Mouse (Mus musculus): ENCODE data around the gene Fgd3.
A peak's percentile ranks its signal among the peaks of the same experiment; 100 is the strongest.

Gene Fgd3

DNA sequence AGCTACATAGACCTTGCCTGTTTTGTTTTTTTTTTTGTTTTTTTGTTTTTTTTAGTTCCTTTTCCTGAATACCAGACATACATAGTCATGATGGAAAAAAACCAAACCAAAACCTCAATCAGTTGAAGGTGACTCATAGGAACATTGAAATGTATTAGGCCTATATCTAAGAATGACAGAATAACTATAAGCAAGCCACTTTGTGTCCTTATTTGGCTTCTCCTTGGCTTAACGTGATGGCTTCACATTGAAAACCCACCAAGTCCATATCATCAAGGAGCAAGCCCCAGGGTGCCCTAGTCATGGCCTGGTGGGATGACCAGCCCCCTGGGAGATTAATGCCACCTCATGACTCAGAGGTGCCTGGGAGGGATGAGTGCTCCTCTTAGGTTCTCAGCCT lies 19.3 kb downstream of the Fgd3 start:
- no peak for DNase-seq

DNA sequence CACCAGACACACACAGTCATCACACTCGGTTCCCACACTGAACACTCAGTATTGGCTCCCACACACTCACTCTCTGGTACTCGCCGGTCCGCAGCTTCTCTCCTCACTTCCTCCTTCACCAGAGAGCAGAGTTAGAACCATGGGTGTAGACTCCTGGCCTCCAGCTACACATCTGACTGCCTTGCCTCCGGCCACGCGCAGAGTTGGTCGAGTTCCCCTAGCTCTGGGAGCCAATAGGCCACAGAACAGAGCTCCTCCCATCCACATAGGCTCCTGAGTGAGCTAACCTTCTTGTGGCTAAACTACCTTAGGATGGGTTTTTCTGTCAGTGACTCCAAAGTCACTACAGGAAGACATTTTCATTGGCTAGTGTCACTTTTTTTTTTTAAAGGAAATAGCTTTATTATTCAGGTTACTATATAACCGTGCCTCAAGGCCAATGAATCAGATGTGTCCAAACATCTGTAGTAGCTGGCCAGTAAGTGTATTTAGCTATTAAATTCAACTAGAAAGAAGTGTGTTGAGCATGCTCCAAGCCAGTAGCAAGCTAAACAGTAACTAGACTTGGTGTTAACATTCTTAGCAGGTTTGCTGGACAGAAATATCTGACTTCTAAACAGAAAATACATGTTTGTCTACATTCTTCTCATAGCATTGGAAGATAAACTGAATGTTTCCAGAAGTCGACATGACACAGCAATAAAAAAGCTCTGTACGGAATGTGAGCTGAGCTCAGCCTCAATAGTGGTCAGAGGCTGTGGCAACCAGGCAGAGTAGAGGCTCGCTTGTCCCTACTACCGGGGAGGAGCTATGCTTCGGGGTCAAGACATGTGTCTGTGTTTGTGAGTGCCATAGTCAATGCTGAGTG lies 21.4 kb downstream of the Fgd3 start:
- DNase-seq, result no peak

DNA sequence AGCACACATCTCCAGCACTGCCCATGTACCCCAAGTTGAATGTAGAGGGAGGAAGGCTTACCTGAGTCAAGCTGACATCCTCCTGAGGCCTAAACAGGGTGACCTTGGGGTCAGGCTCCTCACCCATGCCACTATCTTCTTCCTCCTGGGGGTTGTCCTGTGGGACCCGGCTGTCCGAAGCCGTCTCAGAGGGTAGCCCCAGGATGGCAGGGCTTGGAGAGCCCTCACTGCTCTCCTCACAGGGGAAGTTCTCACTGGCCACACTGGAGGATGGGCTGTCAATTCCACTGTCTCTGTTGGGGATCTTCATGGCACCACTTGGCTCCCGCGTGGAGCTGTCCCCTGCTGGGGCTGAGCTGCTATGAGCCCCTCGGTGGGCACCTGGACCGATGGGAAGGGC lies 23.8 kb downstream of the Fgd3 start:
- DNase-seq, result no peak

DNA sequence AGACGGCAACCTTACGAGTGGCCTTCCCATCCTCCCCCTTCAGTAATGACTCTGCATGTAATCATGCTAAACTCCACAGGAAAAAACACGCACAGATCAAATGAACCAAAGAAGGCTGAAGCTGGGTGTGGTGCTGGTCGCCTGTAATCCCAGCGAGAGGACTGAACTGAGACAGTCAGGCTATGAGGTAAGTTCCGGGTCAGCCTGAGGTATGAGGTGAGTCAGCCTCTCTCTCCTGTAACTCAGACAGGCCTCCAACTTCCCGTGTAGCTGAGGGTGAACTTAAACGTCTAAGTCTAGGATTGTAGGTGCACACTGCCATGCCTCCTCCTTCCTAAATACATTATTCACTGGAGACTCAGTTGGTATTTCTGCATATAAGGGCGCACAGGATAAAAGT lies 26.0 kb downstream of the Fgd3 start:
- no peak for DNase-seq

DNA sequence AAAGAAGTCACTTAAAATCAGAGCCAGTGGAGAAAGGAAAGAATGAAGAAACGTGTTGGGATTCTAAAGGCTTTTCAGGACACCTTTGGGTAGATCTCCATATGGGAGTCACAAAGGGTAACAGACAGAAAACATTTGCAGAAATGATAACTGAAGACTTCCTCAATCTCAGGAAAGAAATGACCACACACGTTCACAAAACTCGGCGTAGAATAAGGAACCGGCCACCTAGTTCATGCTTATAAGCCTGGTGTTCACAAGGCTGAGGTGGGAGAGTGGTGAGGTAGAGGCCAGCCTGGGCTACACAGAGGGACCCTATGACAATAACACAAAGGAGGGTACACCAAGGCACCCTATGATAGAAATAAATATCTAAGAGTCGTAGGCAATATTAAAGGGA lies 28.2 kb downstream of the Fgd3 start:
- DNase-seq, result no peak

DNA sequence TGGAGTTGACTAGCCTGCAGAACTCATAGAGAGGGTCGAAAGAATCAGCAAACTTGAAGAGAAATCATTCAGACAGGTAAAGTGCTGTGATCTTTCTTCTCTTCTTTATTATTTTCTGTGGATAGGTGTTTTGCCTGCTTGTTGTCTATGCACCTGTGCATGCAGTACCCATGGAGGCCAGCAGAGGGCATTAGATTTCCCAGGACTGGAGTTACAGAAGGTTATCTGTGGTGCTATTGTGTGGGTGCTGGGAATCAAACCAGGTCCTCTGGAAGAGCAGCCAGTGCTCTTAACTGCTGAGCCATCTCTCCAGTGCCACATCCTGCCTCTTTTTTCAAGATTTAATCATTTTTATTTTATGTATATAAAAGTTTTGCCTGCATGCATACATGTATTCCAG lies 28.7 kb downstream of the Fgd3 start:
- DNase-seq, result peak; percentile 68

DNA sequence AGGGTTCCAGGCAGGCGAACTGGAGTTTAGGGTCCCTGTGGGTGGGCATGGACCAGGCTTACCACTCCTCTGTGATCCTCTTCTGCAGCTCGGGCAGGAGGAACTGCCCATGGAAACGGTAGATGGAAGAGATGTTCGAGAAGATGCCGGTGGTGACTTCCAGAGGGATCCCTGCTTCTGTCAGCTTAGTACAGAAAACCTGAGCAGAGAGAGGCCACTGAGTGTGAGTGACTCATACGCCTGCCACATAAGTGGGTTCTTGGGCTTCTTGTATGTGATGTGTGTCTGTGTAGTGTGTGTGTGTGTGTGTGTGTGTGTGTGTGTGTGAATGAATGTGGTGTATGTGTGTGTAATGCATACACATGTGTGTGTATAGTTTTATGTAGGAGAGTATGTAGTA lies 32.9 kb downstream of the Fgd3 start:
- no peak for DNase-seq

DNA sequence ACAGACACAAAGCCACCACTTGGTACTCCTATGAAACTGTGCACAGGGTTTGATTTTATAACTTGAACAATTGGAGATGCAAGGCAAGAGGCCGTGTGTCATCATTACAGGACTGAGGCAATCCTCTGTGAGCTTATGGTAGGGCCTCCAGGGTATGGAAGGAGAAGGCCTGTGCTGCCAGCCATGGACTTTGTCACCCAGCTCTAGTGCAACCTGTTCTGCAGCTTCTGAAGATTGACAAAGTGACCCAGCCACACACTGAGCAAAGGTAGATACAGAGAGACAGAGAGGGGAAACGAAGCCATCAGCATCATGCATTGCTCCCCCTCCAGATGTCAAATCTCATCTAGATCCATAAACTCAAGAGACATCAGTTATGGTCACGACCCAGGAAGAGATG lies 33.4 kb downstream of the Fgd3 start:
- DNase-seq, result no peak

DNA sequence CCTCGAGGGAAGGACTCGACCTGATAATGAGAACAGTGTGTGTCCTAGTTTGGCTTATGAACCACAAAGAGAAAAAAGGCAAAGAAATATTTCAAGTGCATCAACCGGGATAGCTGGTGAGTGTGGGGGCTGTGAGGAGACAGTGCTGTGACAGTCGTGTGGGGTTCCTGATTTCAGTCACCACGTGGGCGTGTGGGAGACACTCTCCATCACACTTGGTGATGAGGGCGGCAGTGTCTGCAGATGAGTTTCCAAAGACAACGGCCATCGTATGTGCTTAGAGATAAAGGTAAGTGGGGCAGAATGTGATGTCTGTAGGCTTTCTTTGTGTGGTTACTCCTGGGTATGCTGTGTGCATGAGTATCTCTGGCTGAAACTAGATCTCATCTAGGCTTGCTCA lies 36.4 kb downstream of the Fgd3 start:
- no peak for DNase-seq

DNA sequence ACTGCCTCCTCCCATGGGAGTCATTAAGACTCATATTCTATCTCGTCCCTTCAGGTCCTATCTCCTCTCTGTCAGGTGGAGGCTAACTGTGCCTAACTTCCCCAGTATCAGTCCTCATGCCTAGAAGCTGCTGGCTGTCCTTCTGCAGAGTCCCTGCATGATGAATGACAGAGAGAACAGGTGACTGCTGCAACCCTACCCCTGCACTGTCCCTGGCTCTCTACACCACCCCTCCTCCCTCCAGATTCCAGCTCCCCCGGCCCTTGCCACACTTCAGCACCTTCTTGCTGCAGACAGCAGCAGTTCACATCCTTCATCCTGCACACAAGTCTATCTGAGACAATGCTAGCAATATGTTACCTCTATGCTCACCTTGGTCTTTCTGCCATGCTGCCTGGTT lies 37.9 kb downstream of the Fgd3 start:
- DNase-seq, result no peak

DNA sequence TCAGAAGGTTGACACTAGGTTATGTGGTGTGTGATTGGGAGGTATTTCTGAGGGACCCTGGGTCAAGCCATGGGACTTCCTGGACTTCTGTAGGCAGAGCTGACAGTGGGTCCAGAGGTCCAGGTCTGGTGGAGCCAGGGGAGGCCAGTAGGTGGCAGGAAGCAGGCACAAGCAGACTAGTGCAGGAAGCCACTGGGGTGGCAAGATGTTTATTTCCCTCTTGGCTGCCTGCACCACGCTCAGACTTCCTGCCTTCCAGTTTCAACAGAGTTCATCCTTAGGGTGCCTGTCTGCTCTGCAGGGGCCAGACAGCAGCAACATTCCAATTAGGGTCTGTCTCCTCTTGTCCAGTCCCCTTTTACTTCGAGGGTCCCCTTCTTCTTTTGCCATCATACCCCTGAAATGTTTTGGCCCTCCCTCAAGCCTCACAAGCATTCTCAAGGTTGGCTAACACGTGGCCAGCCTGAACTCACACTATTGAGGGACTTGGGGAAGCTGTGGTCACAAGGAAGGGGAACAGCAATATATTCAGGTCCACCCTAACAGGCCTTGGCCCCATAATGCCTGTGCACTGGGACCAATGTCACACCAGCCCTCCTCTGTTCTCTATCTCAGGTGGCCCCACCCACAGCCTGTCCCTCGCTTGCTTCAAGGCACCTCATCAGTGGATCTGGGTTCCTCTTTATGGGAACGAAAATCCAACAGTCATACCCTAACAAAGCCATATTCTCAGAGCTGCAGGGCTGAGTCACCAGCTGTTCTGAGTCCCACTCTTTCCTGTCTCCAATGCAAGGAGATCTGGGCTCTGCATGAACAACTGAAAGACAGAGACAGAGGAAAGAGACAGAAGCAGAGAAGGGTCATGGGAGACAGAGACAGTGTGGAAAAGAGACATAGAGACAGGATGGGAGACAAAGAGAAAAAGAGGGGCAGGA lies 48.0 kb downstream of the Fgd3 start:
- DNase-seq, result peak; percentile 41

DNA sequence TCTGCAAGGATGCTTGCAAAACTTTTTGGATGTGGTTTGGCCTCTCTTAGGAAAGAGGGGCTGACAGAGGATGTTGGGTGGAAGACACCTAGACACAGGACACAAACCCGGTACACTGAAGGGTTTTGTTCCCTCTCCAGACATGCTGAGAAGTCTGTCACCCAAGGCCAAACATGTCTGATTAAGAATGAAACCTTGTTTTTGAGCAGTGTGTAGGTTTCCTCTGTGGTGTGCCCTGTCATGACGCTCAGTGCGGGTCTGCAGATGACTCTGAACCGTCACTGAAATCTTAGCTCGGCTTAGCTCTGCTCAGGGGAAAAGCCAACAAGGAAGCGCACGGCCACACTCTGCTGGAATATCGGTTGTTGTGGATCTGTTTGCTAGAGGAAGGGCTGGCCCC lies 49.6 kb downstream of the Fgd3 start:
- no peak for DNase-seq

DNA sequence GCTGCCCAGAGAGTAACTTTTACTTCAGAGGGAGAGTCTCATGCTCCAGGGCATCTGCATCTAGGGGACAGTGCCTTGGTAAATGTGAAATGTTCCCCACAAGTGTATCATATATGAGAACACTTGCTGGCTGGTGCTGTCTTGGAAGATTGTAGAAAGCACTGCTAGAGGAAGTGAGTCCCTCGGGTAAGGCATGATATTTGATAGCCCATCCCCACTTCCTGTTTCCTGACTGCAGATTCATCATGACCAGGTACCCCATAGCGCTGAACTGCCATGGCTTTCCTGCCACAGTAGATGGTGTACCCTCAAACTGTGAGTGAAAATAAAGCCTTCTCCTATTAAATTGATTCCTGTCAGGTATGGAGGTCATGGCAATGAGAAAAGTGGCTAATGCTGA lies 52.5 kb downstream of the Fgd3 start:
- peak; percentile 54 for DNase-seq

DNA sequence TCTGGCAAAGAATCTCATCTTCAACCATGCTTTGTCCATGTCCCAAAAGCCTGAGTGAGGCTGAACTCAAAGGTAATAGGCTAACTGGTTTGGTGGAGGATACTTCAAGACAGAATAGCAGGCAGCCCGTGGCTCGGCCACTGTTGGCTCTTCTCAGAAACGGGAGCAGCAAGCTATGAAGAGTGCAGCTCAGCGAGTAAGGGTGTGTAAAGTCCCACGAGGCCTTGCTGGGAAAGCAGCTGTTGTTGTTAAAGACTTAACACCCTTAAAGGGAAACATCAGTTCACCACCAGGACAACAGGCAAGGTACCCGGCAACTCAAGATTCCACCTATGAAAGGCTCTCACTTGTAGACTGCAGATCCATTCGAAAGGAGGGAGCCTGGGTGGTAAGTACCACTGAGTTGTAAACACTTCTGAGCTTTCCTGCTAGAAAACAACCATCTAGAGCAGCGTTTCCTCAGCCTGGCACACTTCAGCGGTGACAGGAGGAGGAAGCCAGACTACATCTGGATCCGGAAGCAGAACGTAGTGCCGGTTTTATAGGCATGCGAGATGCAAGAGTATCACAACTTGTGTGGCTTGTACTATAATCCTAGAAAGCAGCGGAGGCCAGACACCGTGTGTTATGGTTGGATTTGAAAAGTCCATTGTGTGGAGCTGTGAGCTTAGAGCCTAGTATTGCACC lies 59.9 kb downstream of the Fgd3 start:
- DNase-seq, result no peak

DNA sequence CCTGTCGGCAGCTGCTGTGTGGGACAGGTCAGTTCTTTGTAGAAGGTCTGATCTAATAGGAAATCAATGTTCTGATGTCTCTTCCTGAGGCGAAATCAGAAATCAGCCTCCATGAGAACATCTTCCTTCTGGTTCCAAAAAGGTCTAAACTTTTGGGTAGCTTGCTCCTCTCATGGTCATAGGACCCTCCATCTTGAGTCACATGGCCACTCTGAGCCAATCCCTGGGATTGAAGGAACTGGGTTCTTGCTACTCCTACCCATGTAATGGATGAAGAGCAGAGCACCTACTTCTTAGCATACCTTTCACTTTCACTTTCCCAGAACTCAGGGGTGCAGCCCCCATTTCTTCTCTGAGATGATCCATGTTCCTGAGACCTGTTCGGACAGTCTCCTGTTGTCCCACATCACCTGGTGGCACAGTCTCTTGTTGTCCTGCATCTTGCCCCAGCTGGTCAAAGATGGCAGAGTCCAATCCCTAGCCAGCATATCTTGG lies 62.2 kb downstream of the Fgd3 start:
- DNase-seq, result no peak

DNA sequence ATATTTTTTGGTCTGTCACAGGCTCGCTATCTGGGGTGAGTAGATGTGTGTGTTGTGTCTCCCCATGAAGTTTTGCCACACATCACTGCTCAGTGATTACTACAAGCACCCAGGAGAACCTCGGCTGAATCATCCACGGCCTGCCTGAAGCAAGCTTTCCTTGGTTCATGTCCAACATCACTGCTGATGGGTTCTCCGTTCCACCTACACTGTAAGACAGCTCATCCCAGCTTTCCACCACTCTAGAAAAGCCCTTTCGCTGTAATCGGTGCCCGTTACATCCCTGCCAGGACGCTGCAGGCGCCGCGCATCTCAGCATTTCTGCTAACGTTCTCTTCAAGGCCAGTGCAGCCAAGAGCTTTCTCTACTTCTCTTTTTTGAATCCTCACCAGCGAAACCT lies 67.4 kb downstream of the Fgd3 start:
- DNase-seq, result no peak

DNA sequence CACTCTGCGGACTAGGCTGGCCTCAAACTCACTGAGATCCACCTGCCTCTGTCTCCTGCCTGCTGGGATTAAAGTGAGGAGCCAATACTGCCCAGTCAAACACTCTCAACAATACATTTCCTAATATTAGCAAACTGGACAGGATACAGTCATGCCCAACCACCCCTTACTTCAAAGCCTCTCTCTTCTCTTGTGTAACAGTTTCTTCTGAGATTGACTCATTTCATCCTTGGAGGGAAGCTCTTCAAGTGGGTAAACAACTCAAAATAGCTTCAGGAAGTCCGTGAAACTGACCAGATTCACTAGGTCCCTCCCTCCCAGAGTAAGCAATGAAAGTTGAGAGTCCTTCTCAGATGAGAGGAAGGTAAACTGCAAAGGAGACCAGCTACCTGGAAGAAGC lies 68.0 kb downstream of the Fgd3 start:
- DNase-seq, result no peak

DNA sequence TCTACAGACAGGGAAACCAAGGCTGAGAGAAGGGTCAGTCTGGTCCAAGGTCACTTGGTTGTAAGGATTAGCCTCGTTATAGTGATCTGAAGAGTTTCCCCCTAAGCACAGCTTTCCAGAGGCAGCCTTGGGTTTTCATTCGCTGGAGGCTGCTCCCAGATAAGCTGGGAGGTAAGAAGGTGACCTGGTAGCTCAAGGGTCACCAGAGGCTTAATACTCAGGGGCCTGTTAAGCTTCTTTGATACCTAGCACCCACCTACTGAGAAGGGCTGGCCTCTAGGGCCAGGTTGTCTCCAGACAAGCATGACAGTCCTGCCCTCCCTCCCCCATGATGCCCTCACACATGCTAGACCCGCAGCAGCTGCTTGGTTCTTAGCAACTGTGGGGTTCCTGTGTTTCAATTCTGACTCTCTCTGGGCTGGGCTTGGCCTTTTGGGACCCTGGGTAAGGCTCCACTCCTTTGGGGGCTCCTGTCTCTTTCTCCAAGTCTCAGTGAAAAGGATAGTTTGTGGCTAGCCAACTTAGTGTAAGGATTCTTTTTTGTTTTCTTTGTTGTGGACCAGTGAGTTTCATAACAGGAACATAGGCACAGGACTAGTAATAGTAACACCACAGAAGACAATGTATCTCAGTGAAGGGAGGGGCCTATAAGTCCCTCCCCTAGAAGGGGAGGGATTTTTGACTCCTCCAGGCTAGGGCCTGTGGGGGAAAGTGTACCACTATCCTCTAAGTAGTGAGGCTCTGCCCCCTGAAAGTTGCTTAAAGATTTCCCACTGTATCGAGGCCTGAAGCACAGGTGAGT lies 69.2 kb downstream of the Fgd3 start:
- DNase-seq, result no peak

DNA sequence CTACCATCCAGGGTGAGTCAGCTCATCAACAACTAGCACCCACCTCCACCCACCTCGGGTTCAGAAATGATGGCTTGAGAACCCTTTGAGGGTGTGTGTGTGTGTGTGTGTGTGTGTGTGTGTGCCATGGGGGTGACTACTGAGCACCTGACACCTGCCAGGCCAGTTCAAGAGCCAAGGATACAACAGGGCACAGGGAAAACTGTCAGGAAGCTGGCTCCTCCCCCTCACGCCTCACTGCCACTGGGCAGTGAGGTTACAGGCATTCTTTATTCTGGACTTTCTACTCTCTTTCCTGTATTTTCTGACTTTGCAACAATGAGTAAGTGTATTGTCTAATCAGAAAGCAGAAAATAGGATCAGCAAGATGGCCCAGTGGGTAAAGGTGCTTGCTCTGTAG lies 70.5 kb downstream of the Fgd3 start:
- DNase-seq, result no peak

DNA sequence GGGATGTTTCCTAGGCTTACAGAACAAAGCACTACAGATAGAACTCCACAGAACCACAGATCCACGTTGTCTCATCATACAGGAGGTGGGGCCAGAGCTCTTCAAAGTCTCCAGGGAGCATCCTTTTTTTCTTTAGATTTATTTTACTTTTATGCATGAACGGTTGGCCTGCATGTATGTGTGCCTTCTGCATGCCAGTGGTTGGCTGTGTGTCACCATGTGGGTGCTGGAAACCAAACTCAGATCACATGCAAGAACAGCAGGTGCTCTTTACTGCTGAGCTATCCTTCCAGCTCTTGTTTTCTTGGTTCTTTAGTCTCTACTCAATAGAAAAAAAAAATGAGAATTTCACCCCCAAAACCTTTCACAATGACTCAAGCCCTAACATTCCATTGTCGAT lies 71.2 kb downstream of the Fgd3 start:
- DNase-seq, result no peak

DNA sequence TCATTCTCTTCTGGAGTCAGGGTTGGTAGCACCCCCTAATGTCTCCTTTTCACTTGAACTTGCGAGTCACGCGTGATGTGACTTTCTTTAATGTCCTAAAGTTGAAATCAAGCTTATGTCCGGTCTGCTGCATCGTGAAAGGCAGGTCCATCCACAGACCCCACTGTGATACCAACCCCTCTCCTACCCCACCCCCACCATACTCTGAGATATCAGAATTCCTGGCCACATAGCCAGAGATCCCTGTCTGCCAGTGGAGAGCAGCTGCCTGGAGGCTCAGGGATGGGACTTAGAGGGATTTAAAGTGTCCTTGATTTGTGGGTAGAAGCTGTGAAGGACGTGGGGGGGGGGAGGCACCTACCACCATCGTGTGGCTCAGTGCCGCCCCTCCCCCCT lies 71.6 kb downstream of the Fgd3 start, which contains the start of gene Susd3:
Susd3 (minus strand) TSS at position 240 of the 396 bp plus-strand sequence.
- DNase-seq, result no peak

DNA sequence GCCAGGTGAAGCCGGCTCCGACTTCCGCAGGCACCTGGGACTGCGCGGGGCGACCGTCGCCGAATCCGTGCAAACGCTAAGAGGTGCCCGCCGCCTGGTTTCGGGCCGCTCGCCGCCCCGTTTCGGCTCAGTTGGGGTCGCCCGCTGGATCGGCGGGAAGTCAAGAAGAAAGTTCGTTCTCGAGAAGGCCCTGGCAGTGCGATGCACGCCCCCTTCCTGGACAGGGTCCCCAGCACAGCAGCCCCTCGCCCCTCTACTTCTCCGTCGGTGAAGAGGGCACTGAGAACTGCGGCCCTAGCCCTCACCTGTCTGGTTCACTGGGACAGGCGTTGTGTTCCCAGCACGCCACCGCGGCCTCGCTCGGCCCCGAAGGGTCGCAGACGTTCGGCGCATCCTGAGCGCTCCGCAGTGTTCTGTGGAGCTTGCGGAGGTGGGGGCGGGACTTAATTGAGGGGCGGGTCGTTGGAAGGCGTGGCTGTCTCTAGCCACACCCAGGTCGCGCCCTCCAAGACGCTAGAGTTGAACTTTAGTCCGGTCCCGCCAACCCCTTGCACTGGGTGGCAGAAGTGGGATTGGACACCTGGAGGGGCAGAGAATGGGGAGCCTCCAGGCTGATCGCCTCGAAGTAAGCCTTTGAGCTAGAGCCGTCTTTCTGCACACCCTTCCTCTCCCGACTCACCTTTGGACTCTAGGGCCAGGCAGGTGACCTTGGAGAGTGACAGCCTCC lies 72.2 kb downstream of the Fgd3 start:
- peak; percentile 64 for DNase-seq
